Mouse (Mus musculus): ENCODE data around the gene Ptpn6. TPM values are rescaled to one million over a fixed set of nuclear protein-coding genes. Genes with fewer than 3 reads are reported as not detected.

Ptpn6 gene
- total and polyA plus RNA-seq, 2 experiments from 2014 or later, result 2.3 to 3.2 TPM

DNA sequence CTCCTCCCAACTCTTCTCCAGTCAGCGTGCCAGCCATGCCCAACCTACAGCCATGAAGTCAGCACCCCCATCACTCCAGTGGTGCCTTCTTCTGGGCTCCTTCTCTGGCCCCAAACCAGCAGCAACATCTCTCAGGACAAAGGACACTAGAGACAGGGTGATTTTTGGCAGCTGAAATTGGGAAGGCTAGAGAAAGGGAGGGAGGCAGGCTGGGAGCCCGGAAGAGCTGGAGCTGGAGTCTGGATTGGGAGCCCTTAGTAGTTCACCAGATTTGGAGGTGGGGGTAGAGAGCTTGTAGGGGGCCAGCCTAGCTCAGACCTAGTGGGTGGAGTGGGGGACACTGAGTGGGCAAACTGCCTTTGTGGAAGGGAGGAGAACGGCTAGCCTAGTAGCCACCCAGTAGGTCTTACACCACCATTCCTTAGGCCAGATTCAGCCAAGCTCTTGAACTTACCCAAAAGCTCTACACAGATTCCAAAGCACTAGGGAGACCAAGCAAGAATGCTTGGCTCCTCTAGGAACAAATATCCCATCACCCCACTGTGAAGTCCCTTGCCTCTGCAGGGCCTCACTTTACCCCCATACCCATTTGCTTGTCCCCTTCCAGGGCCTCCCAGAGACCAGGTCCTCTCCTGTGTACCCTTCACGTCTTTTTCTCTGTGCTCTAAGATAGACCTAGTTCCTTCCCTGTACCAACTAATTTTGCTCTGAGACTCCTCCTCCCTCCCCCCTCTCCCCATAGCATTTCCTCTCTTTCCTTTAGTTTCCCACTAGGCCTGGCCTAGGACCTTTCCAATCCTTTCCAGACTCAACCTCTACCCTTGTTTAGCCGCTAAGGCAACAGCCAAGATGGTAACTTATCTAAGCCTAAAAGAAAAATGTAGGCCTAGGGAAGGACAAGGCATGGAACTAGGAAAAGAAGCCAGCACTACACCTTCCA lies 19.7 kb upstream of the Ptpn6 start:
- DNase-seq (ENCODE audit: low spot score) (peak; percentile 83), ATAC-seq (ENCODE audit: low FRiP score) (peak; percentile 33)
- 19% methylated on average over 5 of the region's 5 CpGs for WGBS
- Histone ChIP-seq H3K9ac (replicated peaks; ENCODE audit: low read length, poor library complexity, severe bottlenecking) (no peak overlapping the region), H3K36me3 (ENCODE audit: insufficient read depth, low read length) (peaks cover 14% of the 10 kb centered on the region), H3K27ac (ENCODE audit: low read depth, low read length) (peak overlapping the region; percentile 97), H3K4me2 (ENCODE audit: low read depth, low read length, poor library complexity, severe bottlenecking) (peak overlapping the region; percentile 92), H3K9me3 (ENCODE audit: low read length) (no peaks in the 10 kb centered on the region), H3K4me1 (ENCODE audit: insufficient read depth, low read length) (peaks cover 29% of the 10 kb centered on the region), H3K27me3 (ENCODE audit: insufficient read depth, low read length) (no peaks in the 10 kb centered on the region), H3K4me3 (ENCODE audit: low read depth, low read length) (peak overlapping the region; percentile 87)
- no peak for TF ChIP-seq CTCF (IDR thresholded peaks at IDR 0.05)

DNA sequence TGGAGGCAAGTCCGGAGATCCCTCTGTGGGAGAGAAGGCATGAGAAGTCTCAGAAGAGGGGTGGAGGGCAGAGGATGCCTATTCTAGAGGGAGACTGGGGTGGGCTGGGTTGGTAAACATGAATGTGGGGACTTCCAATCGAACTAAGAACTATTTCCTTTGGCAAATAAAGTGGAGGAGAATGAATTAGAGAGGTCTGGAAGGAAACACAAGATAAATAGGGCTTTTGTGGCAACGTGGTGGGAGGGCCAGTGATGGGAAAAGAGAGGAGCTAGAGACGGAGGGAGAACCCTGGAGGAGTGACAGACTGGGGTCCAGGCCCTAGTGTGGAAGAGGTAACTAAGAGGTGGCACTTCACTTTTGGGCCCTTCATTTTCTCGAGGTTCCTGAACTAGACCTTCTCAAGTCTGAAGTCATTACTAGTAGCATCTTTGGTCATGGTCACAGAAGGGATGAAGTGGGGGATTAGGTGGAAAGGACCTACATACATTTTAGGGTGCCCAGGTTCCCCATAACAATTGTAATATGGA lies 18.9 kb upstream of the Ptpn6 start:
- ATAC-seq (ENCODE audit: low FRiP score), result no peak
- Histone ChIP-seq H3K9ac (replicated peaks; ENCODE audit: low read length, poor library complexity, severe bottlenecking) (peak overlapping the region; percentile 98), H3K27ac (ENCODE audit: low read depth, low read length) (peak overlapping the region; percentile 97), H3K4me3 (ENCODE audit: low read depth, low read length) (peak overlapping the region; percentile 87), H3K36me3 (ENCODE audit: insufficient read depth, low read length) (peaks cover 9% of the 10 kb centered on the region; the same call in 1 of the 2 replicates), H3K27me3 (ENCODE audit: insufficient read depth, low read length) (no peaks in the 10 kb centered on the region), H3K4me2 (ENCODE audit: low read depth, low read length, poor library complexity, severe bottlenecking) (peak overlapping the region; percentile 92), H3K4me1 (ENCODE audit: insufficient read depth, low read length) (peaks cover 29% of the 10 kb centered on the region), H3K9me3 (ENCODE audit: low read length) (no peaks in the 10 kb centered on the region)
- no peak for DNase-seq (ENCODE audit: low spot score)
- 5% methylated on average over 5 of the region's 5 CpGs for WGBS
- no peak for TF ChIP-seq CTCF (IDR thresholded peaks at IDR 0.05)

DNA sequence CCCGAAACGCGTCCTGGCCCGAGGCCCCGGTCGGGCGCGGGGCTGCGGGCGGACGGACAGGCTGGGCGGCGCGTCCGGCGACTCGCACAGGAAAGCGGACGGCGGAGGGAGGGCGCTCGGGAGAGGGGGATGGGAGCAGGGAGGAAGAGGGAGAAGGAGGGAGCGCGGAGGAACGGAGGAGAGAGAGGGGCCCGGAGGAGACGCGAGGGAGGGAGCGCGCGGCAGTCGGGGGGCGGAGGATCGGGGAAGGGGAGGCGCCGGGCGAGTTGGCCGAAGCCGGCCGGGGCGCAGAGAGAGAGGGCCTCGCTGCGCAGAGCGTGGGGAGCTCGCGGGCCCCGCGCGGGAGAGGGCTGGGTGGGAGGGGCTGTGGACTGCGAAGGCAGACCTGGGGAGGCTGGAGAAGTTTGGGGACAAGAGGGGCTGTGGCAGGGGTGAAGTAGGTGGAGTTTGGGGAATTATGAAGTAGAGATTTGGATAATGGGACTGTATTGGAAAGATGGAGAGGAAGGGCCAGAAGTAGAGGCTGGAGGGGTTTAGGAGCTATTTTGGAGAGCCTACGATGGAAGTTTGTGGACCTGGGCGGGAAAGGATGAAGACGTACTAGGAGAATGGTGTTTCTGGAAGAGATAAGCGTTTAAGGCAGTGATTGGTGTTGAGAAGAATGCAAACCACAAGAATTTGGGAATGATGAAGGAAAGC lies 18.3 kb upstream of the Ptpn6 start:
- TF ChIP-seq CTCF (IDR thresholded peaks at IDR 0.05), result no peak
- ATAC-seq (ENCODE audit: low FRiP score), result peak; percentile 78
- H3K4me2 ChIP-seq (ENCODE audit: low read depth, low read length, poor library complexity, severe bottlenecking), result peak overlapping the region; percentile 92

DNA sequence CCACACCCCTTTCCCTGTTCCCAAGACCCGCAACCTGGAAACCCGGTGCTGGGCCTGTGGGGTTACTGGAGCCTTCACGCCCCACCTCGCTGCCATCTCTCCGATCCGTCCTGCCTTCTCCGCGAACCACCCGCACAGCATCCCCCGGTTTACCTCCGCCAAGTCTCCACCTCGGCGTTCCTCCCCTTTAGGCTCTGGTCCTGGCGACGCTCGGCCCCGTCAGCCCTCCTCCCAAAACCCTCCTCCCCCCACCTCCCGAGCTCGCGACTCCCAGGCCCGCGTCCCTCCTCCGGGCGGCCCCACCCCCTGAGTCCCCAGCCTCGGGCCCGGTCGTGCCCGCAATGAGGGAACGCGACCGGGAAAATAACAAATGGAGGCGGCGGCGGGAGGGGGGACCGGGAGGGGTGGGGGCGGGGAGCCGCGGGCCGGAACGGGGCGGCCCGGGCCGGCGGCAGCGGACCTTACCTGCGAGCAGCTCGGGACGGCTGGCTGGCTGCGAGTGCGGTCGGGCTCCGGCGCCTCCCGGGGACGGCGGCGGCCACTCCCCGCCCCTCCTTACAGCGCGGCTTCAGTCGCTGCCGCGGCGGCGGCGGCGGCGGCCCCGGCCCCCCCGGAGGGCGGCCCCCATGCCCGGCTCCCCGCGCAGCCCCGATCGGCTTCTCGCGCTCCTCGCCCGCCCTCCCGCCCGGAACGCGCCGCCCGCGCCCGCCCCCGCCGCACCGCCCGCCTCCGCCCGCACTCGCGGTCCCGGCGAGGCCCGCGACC lies 17.5 kb upstream of the Ptpn6 start, which contains the start of the genes Gm45234 and Atn1:
Gm45234 (minus strand) TSS at position 191 of the 765 bp plus-strand sequence.
Atn1 (minus strand) TSS at position 694 of the 765 bp plus-strand sequence.
- Histone ChIP-seq H3K27me3 (ENCODE audit: insufficient read depth, low read length) (no peaks in the 10 kb centered on the region), H3K36me3 (ENCODE audit: insufficient read depth, low read length) (peaks cover 6% of the 10 kb centered on the region; the same call in 1 of the 2 replicates), H3K4me1 (ENCODE audit: insufficient read depth, low read length) (peaks cover 29% of the 10 kb centered on the region), H3K9me3 (ENCODE audit: low read length) (no peaks in the 10 kb centered on the region), H3K4me3 (ENCODE audit: low read depth, low read length) (peak within 1 kb of the TSS; percentile 87), H3K27ac (ENCODE audit: low read depth, low read length) (peak within 1 kb of the TSS; percentile 97), H3K4me2 (ENCODE audit: low read depth, low read length, poor library complexity, severe bottlenecking) (peak within 1 kb of the TSS; percentile 92), H3K9ac (replicated peaks; ENCODE audit: low read length, poor library complexity, severe bottlenecking) (peak within 1 kb of the TSS; percentile 98)
- WGBS, result 1% methylated on average over 74 of the region's 100 CpGs
- peak; percentile 63 for ATAC-seq (ENCODE audit: low FRiP score)
- peak; percentile 69 for DNase-seq (ENCODE audit: low spot score)
- TF ChIP-seq CTCF (IDR thresholded peaks at IDR 0.05), result no peak

More for the DNA sequence above, 18.3 kb upstream of the Ptpn6 start:
- Histone ChIP-seq H3K27me3 (ENCODE audit: insufficient read depth, low read length) (no peaks in the 10 kb centered on the region), H3K4me1 (ENCODE audit: insufficient read depth, low read length) (peaks cover 29% of the 10 kb centered on the region), H3K9ac (replicated peaks; ENCODE audit: low read length, poor library complexity, severe bottlenecking) (peak overlapping the region; percentile 98), H3K9me3 (ENCODE audit: low read length) (no peaks in the 10 kb centered on the region), H3K27ac (ENCODE audit: low read depth, low read length) (peak overlapping the region; percentile 97), H3K4me3 (ENCODE audit: low read depth, low read length) (peak overlapping the region; percentile 87), H3K36me3 (ENCODE audit: insufficient read depth, low read length) (peaks cover 9% of the 10 kb centered on the region; the same call in 1 of the 2 replicates)
- peak; percentile 80 for DNase-seq (ENCODE audit: low spot score)
- WGBS, result under 1% methylated on average over 43 of the region's 54 CpGs

DNA sequence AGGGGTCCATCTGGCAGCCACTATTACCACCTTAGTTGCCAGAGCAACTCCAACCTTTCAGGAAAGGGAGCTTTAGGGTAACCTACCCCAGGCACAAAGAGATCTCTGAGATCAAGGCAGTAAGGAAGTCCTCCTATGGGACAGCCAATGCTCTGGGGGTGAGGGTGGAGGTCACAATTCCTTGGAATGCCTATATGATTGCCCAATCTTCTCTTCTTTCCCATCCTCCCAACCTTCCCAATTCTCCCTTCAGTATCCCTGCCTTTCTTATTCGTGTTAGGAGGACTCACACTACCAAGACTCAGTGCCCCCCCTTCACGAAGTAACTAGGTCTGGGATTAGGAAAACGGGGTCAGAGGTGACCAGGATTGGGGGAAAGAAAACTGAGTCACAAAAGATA lies 16.8 kb upstream of the Ptpn6 start:
- DNase-seq (ENCODE audit: low spot score) (no peak), ATAC-seq (ENCODE audit: low FRiP score) (no peak)
- H3K4me2 ChIP-seq (ENCODE audit: low read depth, low read length, poor library complexity, severe bottlenecking), result peak overlapping the region; percentile 92
- H3K36me3 ChIP-seq (ENCODE audit: insufficient read depth, low read length), result peaks cover 2% of the 10 kb centered on the region; the same call in 1 of the 2 replicates
- WGBS, result 5% methylated on average over 3 of the region's 3 CpGs
- no peak for TF ChIP-seq CTCF (IDR thresholded peaks at IDR 0.05)
- no peaks in the 10 kb centered on the region for H3K27me3 ChIP-seq (ENCODE audit: insufficient read depth, low read length)
- H3K4me3 ChIP-seq (ENCODE audit: low read depth, low read length), result peak overlapping the region; percentile 87
- no peaks in the 10 kb centered on the region for H3K9me3 ChIP-seq (ENCODE audit: low read length)
- peak overlapping the region; percentile 98 for H3K9ac ChIP-seq (replicated peaks; ENCODE audit: low read length, poor library complexity, severe bottlenecking)
- H3K27ac ChIP-seq (ENCODE audit: low read depth, low read length), result peak overlapping the region; percentile 97
- peaks cover 29% of the 10 kb centered on the region for H3K4me1 ChIP-seq (ENCODE audit: insufficient read depth, low read length)
